Mouse (Mus musculus) ovary, postnatal 10 days (tissue): ENCODE results near the gene Enho.

Experiments
- DNase-seq: peaks from one replicate; pipeline ENCODE4 v3.0.0; 2022; ENCODE audit warnings: low spot score

Enho gene

GRCm38 (mm10) chr4:41631390-41631789, 8.7 kb downstream of the Enho start:
- DNase-seq = no peak

DNA sequence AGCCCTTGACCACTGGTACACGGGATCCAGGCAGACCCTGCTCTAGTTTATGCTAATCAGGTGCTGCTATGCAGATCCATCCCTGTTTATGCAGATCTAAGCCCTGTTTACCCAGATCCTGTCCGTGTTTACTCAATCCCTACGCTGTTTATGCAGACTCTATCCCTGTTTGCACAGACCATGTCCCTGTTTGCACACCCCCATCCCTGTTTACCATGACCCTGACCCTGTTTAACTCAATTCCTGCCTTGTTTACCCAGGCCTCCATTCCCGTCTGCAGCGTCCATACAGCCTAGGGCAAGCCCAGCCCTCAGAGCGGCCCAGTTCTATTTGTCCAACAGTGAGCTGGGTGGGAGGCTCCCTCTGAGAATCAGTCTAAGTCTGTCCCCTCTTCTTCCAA, 9.9 kb downstream of the Enho start:
- DNase-seq = no peak

GRCm38 (mm10) chr4:41628202-41628927, 11.8 kb downstream of the Enho start:
- no peak for DNase-seq

GRCm38 (mm10) chr4:41622071-41622470, 18.1 kb downstream of the Enho start:
- DNase-seq = no peak

- DNase-seq = no peak
Observed at GRCm38 (mm10) chr4:41618916-41619746, 21.0 kb downstream of the Enho start.

GRCm38 (mm10) chr4:41615661-41616599, 24.2 kb downstream of the Enho start:
- no peak for DNase-seq

DNA sequence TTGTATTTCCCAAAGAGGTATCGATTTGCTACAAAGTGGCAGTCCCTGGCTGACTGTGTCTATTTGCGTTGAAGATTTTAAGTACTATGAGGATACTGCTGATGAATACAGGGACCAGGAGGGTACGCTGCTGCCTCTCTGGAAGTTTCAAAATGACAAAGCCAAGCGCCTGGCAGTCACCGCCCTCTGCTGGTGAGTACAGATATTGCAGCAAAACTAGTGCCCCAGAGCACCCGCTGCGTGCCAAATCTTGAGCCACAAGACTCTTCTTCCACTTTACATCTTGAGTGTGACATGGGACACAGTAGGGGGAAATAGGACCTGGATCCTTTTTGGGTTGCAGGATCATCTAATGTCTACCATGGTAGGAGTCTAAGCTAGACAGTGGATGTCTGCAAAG, 26.0 kb downstream of the Enho start:
- DNase-seq = peak; percentile 51

GRCm38 (mm10) chr4:41612166-41612565, 28.0 kb downstream of the Enho start:
- DNase-seq = no peak

DNA sequence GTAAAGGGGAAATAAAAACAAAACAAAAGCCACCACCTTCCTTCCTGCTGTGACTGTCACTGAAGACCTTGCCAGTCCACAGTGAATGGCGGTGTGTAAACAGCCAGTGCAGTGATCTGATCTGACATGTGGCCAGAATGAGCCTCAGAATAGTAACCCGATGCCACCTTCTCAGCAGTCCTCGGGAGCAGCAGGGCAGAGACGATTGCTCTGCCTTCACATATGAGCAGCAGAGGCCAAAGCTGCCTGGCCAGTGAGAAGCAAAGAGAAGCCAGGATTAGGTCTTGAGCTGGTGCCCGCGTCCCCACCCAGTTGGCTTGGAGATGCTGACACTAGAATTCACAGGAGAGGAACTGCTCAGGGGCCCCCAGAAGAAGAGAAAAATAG, 29.5 kb downstream of the Enho start:
- DNase-seq = no peak

- no peak for DNase-seq
Observed at GRCm38 (mm10) chr4:41609681-41610593, 30.2 kb downstream of the Enho start.

DNA sequence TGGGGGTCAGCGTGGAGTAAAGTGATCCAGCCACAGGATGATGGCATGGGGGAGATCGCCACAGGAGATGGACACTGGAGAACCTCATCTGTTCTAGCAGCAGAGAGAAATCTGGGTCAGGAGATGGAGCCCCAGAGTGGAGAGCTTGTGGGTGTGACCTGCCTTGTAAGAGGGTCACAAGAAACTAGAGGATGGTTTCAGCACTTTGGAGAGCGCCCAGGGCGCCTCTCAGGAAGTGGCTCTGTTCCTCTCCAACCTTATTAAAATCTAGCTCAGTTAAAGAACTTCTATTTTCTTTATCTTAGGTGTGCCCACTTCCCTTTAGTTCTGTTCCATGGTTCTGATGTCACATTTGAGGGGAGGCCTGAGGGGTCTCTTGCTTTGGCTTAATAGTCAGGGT, 33.3 kb downstream of the Enho start:
- no peak for DNase-seq

DNA sequence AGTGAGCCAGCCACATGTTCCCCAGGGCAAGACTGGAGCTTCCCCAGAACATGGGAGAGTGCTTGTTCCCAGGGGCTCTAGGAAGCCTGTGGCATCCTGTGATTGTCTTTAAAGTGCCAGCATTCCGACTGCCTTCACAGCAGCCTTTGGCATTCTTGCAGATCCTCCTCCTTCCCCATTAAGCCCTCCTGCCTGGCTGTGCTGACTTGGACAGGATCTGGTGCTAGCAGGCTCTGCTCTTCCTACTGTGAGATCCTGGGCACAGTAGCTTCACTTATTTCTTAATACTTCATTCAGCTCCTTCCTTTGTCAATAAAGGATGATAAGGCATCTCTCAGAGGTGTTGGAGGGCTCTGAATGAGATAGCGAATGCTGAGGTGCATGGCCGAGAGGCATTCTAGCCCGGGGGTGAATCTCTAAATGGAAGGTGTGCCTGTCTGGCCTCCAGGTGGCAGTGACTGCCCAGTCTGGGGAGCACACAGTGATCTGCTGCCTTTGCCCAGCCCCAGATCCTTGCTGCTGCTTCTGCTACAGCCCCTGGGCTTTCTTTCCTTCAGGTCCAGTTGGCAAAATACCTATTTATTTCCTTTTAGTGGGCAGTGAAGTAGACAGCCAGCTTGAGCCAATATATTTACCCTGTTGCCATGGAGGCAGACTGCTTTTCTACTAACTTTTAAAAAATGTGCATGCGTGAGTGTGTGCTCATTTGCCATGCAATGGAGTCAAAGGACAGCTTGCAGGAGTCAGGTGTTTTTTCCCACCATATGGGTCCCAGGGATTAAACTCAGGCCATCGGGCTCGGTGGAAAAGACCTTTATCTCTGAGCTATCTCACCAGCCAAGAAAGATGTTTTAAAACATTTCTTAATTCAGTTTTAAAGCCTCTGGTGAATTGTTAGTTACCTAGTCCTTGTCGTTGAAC, 35.4 kb downstream of the Enho start:
- no peak for DNase-seq

- no peak for DNase-seq
Observed at GRCm38 (mm10) chr4:41602818-41603217, 37.3 kb downstream of the Enho start.
